Mouse (Mus musculus) 3T3-L1 (cell line): ENCODE measurements around the gene Pias3.
A peak's percentile ranks its signal among the peaks of the same experiment; 100 is the strongest.
"Not testable (repeated sequence)": the region's sequence is repeated elsewhere in the genome, so short reads cannot be mapped to it uniquely, and the experiment has no call there.

ENCODE experiments used
- DNase-seq: peaks from one replicate; pipeline ENCODE4 v3.0.0-alpha.2; 2015; ENCODE audit warnings: low read depth, low spot score

Pias3 gene

DNA sequence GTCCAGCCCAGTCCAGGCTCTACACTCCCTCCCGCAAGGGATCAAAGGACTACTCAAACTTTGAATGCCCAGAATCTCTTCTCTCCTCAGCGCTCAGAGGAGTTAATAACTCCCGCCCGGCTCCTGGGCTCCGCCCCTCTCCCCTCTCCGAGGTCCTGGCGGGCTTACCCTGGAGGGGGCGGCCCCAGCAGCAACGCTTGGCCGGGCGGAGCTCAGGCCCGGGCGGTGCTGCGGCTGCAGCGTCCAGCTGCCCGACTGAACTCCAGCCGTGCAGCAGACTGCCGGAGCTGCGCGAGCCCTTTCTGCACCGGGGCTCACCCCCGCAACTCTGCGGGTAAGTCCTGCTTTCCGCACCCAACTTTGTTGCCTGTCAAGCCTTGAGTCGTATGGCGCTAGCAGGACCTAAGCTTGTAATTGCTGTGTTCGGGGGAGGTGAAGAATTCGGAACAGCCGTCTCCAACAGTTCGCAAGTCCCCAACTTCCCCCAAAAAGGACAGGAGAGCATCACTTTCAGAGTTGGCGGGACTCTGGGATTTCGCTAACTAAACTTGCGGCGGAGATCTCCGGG is at the start of gene Pias3:
TSS of gene Pias3 (plus strand) at position 187 of the 568 bp plus-strand sequence.
- DNase-seq = peak; percentile 88

DNA sequence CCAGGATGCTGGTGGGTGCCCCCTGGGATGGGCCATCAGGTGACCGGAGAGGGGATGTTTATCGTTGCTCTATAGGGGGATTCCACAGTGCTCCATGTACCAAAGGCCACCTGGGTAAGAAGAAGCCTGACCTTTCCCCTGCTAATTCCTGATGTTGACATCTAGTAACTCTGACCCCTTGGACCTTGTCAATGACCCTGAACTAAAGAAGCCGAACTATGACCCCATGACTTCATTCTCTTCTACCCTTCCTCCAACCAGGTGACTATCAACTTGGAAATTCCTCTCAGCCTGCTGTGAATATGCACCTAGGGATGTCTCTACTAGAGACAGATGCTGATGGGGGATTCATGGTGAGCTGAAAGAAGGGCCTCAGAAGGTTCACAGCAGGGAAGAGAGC is 48.8 kb upstream of the Pias3 start:
- no peak for DNase-seq

DNA sequence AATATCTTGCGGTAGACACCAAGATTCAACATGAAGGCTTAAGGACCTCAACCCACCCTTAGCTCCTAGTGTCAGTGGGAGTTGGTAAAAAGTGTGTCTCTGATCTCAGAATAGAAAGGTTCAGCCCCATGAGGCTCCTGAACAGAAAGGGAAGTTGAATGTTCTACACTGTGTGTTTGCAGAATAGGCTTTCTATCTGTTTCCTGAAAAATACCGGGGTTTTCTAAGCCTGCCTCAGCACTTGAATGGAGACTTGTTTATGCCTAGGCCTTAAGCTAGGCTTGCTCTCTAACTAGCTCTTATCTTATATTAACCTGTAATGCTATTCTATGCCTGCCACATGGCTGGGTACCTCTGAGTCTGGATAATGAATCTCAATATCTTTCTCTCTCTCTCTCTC is 35.3 kb upstream of the Pias3 start:
- DNase-seq = no peak

DNA sequence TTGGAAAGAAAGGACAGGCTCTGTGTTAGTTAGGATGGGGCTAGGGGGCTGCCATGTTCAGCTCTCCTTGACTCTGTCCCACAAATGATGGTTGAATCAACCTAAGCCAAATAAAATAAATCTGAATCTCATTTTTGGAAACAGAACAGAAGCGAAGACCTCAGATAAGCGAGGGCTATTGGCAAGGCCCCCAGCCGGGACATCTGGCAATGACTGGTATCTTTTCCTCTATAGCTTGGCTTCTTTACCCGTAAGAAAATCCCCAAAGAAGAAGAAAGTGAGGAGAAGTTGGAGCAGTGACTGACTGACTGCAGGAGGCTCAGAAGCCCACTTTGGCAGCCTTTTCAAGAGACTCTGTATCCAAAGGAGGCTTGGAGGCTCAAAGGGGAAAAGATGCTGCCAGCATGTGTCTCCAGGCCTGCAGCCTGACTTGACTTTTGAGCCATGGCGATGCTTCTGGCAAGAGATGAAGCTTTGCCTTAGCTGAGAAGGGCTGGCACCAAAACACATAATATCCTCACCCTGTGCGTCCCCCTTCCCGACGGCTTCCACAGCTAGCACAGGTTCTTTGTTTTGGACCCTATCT is 33.4 kb upstream of the Pias3 start:
- peak; percentile 60 for DNase-seq

DNA sequence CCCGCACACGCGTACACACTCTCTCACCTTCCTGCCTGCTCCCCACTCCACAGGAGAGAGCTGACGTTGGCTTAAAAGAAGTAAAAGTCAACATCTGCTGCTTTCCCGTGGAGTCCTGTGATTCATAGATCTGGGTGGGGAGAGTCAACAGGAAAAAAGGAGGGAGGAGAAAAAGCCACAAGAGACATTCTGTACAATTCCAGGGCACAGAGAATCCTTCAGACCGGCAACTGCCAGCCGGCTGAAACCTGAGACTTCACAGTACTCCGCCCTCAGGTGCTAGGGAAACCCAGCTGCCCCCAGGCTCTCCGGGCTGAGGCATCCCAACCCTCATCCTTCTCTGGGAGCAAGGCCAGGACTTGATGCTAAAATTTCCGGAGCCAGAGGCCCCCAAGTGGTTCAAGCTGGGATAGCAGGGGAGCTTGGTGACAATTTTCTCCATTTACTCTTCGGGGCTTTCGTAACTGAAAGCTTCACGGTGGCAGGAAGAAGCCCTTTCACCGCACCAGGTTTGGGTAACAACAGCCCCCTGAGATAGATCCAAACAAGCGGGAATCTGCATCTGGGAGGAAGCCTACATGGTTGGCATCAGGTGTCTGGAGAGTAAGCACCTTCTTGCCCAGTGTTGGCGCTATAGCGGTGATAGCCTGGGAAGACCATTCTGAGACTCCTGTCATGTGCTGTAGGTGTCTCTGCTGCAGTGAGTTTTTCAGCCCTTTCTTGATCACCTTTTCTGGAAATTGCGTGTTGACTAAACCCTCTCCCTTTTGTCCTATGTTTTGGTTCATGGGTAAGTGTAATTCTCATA is 32.5 kb upstream of the Pias3 start:
- DNase-seq = peak; percentile 99

DNA sequence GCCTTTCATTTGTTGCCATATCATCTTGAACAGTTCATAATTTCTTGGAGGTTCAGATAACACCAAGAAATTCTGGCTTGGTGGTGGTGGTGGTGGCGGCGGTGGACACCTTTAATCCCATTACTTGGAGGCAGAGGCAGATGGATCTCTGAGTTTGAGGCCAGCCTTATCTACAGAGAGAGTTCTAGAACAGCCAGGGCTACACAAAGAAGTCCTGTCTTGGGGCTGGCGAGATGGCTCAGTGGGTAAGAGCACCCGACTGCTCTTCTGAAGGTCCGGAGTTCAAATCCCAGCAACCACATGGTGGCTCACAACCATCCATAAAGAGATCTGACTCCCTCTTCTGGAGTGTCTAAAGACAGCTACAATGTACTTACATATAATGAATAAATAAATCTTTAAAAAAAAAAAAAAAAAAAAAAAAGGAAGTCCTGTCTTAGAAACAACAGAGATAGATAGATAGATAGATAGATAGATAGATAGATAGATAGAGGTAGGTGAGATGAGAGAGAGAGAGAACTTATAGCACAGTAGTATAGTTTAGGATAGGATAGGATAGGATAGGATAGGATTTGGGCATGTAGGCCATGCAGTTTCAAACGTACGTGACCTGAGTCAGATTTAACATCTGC is 30.3 kb upstream of the Pias3 start:
- DNase-seq = not testable (repeated sequence)

DNA sequence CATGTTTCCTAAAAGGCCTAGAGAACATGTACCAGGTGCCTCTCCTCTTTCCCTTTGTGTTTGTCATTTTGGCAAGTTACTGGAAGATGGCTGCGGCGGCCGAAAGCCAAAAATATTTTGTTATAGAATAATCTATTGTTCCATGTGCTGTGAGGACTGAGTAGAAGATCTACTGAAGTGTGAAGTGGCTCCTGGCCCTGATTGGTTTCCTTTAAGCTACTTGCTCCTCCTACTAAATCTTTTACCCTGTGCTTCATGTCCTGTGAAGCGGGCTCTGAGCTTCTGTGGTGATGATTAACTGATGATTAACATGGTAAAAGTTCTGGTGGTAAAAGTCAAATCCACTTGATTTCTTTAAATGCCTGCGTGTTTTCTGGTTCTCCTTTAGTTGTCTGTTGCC is 29.3 kb upstream of the Pias3 start:
- DNase-seq = no peak

DNA sequence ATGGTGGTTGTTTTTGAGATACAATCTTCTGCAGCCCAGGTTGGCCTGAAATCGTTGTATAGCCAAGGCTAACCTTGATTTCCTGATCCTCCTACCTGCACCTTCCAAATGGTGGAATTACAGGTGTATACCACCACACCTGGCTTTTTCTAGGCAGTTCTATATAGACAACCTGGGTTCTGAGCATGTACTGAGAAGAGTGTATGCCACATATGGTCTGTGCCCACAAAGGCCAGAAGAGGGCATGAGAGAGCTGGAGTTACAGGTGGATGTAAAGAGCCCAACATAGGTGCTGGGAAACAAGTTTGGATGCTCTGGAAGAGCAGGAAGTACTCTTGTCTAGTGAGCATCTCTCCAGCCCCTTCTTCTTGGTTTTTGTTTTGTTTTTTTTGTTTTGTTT is 28.9 kb upstream of the Pias3 start:
- DNase-seq = peak; percentile 76

DNA sequence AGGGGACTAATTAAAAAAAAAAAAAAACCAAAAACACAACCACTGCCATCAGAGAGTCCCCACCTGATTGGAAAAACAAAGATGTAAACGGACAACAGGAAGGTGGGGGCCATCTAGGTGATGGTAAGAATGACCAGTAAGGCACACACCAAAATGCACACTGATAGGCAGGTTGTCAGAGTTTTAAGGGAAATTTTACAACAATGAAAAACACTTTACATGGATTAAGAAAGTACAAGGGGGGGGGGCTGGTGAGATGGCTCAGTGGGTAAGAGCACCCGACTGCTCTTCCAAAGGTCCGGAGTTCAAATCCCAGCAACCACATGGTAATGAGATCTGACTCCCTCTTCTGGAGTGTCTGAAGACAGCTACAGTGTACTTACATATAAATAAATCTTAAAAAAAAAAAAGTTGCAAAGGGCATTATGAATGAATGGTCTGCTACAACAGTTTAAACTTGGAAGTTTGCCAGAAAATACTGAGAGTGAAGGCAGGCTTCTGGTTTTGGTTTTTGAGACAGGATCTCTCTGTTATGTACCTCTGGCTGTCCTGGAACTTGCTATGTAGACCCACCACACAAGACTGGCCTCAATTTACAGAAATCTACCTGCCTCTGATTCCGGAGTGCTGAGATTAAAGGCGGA is 27.6 kb upstream of the Pias3 start:
- no peak for DNase-seq

DNA sequence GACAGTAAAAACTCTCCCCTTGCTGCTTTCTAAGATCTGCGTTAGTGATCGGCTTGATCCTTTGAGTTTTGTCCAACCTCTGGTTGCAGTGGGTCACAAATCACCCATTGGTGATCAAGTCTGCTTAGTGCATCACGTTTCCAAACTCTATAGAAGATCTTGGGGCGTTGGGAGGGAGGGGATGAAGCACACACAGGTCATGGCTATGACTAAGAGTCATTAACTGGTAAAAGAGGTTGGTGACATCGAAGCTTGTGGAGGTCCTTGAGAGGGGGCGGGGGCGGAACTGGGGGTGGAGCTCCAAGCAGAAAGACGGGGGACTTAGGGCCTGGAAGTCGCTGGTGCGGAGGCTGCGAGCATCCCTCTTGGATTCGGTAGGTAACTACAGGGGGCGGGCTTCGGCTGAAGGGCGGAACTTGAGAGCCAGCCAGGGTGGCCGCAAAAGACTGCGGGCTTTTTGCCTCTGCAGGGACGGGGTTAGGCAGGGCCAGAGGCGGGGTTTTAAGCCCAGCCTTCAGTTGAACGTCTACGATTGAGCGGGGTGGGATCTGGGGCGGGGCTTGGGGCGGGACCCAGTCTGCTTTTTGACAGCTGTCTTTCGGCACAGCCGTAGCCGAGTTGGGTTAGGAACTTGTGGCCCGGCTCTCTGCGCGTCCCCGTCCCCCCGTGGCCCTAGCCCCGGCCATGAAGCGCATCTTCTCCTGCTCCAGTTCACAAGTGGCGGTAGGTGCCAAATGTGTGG is 26.3 kb upstream of the Pias3 start, which contains the start of gene Ankrd35:
TSS of gene Ankrd35 (plus strand) at position 405 of the 742 bp plus-strand sequence.
- DNase-seq = no peak

DNA sequence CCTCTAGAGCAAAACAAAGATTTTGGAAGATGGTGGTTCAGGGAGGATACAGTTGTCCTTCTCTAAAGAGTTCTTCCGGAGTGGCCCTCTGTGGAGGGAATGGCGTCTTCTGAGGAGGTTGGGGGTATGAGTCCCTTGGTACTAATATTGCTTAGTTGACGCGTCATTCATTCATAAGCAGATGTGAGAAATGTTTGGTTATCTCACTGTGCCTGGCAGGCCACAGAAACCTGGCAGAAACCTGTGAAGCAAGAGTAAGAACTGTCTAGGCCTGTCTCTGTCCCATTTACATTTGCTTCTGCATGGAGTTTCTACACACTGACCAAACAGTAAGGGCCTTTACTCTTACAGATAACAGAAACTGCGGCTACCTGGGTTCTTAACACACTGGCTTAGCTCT is 24.7 kb upstream of the Pias3 start:
- DNase-seq = no peak

DNA sequence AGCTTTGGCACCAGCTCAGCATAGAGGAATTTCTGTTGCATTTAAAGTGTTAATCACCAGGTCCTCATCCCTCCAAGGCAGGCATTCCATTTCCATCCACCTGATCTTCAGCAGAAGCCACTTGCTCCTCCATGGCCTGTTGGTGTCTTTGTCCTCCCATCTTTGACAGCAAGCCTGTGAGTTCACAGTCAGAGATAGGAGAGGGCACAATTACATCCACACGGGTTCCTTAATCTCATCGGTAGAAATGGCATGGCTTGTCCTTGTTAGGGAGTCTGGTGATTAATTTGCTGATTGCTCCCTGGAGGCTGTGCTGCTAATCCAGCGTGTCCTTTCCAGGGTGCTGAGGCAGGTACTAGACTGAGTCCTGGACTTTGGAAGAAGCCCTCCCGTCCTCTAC is 22.7 kb upstream of the Pias3 start:
- no peak for DNase-seq

DNA sequence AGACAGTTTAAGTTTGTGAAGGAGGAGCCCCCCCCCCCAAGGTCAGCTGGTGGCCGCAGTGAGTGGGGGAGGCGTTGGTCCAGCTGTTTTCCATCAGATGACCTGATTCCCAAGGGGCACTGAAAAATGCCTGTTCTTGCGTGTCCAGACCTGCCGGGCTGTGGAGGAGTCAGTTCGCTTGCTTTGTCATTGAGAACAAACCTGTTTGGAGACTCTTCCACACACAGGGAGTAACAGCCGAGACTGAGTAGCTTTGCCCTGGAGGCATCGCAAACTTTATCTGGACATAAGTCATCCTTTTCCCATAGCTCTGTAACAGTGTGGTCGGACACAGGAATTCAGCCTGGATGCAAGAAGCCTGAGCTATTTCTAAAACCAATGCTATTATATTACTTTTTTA is 21.7 kb upstream of the Pias3 start:
- DNase-seq = peak; percentile 97

DNA sequence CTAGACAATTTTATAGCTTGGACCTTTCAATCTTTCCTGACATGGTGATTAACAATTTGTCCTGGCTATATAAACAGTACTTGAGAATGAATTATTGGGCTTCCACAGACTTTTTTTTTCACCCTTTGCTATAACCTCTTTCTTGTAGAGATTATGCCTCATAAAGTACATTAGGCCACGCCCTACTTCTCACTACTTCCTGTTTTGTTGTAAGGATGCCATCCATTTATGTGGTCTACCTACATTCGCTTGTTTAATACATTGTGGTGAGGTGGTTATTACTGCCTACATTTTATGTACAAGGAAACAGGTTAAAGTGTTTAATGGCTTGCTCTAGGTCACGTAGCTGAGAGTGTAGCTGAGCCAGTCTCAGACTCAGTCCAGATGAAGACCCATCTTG is 21.0 kb upstream of the Pias3 start:
- peak; percentile 69 for DNase-seq

DNA sequence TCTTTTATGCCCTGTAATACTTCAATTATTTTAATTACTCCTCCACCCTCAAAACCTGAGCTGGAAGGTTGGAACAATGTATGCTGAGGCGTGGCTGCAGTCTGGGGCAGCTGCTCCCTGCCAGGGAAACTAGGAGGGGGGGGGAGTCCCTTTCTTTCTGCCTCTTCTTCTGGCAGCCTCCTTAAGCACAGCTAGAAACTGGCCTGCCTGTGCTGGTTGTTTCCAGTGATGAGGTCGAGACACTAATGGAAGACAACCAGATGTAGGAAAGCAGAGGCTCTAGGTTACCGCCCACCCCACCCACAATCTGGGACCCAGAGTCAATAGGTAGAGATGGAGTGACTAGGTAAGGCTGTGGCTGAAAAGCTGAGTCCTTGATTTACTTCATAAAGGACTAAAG is 20.5 kb upstream of the Pias3 start:
- DNase-seq = peak; percentile 60

DNA sequence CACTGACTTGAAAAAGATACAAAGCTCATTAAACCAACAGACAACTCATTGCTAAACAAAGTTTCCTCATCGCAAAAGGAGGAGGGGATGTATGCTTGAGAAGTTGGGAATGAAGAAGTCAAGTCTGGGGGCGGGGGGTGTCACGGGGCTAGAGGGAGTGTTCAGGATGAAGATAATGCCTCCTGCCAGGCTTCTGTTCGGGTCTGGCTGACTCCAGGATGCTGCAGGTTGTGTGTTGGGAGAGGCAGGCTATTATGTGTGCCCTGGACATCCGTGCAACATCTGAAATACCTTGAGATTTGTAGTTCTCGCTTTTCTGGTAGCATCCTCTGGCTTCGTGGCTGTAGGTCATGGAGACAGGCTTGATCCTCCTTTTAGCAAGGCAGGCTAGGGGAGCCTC is 17.7 kb upstream of the Pias3 start:
- no peak for DNase-seq

DNA sequence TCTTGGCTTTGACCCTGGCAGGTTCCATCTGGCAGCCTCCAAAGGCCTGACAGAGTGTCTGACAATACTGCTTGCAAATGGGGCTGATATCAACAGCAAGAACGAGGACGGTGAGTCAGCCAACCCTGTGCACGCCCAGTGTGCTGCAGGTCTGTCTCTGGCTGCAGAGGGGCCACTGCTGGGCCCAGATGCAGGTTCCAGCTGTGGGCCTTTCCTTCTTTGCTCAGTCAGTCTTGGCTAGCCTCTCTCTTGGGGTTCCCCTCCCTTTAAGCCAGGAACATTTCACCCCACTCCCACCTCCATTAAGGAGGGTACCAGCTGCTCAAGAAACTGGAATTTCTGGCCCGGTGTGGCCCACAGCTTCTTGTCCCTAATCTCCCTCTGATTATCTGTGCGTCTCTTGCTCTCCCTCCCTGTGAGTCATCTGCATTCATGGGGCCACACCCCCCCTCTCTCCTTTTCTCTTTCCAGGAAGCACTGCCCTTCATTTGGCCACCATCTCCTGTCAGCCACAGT is 17.0 kb upstream of the Pias3 start:
- peak; percentile 86 for DNase-seq

DNA sequence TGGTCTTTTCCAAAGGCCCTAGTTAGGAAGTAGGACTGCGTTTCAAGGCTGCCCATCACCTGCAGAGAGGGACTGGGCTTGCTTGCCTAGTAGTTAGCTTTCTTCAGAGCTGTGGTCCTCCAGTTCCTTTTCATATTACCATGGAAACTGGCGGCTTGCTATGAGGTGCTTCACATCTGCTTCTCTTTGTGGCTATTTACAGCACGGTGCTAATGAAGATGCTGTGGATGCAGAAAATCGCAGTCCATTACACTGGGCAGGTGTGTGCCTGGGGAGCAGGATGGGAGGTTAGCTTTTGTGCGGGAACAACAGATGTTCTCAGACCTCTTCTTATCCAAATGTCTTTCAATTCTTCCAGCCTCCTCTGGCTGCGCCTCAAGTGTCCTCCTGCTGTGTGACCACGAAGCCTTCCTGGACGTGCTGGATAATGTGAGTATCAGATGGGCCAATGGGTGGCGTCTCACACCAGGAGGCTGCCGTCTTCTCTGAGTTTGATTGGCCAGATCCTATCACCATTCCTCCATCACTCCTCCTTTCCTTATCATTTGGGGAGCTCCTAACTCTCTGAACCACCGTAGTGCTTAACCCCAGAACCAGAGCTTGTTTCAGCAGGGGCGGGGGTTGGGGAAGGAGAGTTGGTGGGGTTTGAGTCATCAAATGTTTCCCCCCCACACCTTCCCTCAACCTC is 15.8 kb upstream of the Pias3 start:
- DNase-seq = no peak

DNA sequence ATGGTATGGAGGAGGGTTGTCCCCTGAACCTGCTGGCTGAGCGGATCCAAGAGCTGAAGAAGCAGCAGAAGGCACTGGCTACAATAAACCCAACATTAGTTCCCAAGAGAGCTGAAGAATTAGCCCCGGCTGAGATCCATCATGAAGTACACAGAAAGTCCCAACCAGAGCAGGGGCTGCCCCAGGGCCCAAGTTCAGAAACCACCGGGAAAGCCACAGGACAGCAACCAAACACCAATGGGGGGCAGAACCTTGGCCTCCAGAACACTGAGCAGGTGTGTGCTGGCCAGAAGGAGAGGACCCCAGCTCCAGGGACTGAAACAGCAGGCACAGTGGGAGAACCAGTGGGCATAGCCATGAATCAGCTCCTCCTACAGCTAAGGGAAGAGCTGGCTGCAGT is 12.7 kb upstream of the Pias3 start:
- no peak for DNase-seq

DNA sequence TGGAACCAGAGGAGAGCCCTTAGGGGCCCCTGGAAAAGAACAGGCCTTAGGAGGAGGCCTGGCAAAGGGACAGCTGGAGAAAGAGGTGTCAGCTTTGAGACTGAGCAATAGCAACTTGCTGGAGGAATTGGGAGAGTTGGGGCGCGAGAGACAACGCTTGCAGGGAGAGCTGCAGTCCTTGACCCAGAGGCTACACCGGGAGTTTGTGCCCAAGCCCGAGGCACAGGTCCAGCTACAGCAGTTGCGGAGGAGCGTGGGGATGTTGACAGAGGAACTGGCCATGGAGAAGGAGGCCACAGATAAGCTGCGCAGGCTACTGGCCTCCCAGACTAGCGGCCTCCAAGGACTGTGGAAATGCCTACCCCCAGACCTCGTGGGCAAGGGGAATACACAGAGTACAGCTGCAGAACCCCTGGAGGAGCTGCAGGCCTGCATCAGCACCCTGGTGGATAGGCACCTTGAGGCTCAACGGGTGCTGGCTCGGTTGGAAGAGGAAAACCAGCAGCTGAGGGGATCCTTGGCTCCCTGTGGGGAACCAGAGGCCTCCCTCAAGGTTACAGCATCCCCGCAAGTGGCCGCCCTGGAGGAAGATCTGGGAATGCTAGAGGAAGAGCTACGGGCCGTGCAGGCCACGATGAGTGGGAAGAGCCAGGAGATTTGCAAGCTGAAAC is 11.9 kb upstream of the Pias3 start:
- no peak for DNase-seq
